Mouse (Mus musculus): Measurements from ENCODE around the gene Gsdma.
"Not testable (repeated sequence)": the region's sequence is repeated elsewhere in the genome, so short reads cannot be mapped to it uniquely, and the experiment has no call there.

Gsdma gene

GRCm38 (mm10) chr11:98664091-98664490 is at the start of gene Gsdma:
TSS of gene Gsdma (plus strand) at chr11:98664351.
- no peak for DNase-seq

GRCm38 (mm10) chr11:98620791-98621190 is 43.4 kb upstream of the Gsdma start:
- peak; percentile 78 for DNase-seq

DNA sequence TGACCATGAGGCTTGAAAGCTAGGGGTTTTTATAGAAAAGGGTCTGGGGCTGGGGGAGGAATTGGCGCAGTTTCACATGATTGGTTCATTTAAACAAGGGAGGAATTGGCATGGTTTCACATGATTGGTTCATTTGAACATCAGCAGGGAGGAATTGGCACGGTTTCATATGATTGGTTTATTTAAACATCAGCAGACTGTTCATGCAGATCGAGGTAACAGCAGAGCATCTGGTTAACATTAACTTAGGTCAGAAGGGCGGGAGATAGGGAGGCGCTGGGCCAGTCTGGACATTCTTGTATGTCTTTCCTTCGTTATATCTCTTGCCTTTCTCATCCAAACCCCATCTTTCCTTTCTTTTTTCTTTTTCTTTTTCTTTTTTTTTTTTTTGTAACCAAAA is 40.2 kb upstream of the Gsdma start:
- not testable (repeated sequence) for DNase-seq

DNA sequence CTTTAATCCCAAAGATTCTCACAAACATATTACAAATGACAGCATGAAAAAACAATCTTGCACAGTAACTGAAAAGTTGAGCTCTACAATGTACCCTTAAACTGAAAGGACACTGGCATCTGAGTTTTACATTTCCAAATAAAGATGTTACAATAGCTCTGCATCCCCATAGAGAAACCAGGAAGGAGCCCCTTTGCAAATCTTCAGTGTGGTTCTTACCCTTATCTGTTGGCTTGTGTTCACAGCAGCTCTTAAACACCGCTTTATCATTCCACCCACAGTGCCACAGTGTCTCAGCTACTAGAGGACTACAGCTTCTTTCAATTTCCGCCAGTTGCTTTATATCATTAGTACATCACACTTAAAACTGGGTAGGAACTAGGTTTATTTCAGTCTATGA is 39.8 kb upstream of the Gsdma start:
- DNase-seq: not testable (repeated sequence)

- DNase-seq: peak; percentile 71
These were observed 38.3 kb upstream of the Gsdma start, which contains the start of the genes Gm12355 and Gsdma3 for GRCm38 (mm10) chr11:98625611-98626410. TSS of gene Gm12355 (minus strand) at chr11:98625661. TSS of gene Gsdma3 (plus strand) at chr11:98626360.

GRCm38 (mm10) chr11:98628706-98629105 is 35.4 kb upstream of the Gsdma start:
- peak; percentile 70 for DNase-seq

- DNase-seq: no peak
These were observed 33.5 kb upstream of the Gsdma start for GRCm38 (mm10) chr11:98630646-98631045.

GRCm38 (mm10) chr11:98635312-98635970 is 28.7 kb upstream of the Gsdma start:
- peak; percentile 73 for DNase-seq

GRCm38 (mm10) chr11:98637501-98637900 is 26.6 kb upstream of the Gsdma start:
- DNase-seq: peak; percentile 59

- no peak for DNase-seq
These were observed 24.1 kb upstream of the Gsdma start for GRCm38 (mm10) chr11:98640091-98640490.

- no peak for DNase-seq
These were observed 19.4 kb upstream of the Gsdma start for GRCm38 (mm10) chr11:98644757-98645156.

- no peak for DNase-seq
These were observed 18.2 kb upstream of the Gsdma start for GRCm38 (mm10) chr11:98645946-98646345.

GRCm38 (mm10) chr11:98646459-98646858 is 17.7 kb upstream of the Gsdma start, which contains the start of gene Gsdma2:
TSS of gene Gsdma2 (plus strand) at chr11:98646759.
- DNase-seq: peak; percentile 66

DNA sequence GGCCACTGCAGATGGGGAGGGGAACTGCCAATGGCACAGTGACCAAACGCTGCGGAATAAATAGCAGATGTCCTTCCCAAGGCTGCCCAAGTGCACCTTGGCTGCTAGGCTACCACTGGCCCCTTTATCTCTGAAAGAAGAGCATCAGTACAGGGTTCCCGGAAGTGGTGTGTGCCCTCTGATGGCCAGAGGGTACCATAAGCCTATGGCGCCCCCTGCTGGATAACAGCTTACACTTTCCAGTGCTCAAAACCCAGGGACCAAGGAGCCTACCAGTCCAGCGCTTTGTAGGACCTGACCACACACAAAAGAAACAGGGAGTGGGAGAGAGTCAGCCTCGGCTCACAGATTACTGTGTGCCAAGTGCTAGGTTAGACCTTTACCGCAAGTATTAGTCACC is 9.1 kb upstream of the Gsdma start:
- peak; percentile 92 for DNase-seq

DNA sequence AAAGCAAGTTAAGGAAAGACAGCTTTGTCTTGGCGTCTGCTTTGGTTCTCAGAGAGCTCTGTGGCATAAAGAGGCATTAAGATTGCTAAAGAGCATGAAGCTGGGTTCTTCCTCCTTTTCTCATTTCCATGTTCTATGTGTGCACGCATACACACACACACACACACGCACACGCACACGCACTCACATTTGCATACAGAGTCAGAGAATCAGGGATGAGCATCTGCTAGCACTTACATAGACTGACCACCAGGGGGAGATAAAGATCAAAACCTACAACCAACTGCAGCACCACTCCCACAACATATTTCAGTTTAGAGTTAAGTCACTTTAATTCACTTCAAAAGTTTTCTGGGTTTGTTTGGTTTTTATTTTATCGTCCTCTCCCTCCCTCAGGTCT is 3.6 kb upstream of the Gsdma start:
- DNase-seq: peak; percentile 91

GRCm38 (mm10) chr11:98668984-98669383 is 4.8 kb downstream of the Gsdma start:
- DNase-seq: no peak

- no peak for DNase-seq
These were observed 7.2 kb downstream of the Gsdma start for GRCm38 (mm10) chr11:98671284-98671815.

- no peak for DNase-seq
These were observed 7.7 kb downstream of the Gsdma start for GRCm38 (mm10) chr11:98671857-98672256.

DNA sequence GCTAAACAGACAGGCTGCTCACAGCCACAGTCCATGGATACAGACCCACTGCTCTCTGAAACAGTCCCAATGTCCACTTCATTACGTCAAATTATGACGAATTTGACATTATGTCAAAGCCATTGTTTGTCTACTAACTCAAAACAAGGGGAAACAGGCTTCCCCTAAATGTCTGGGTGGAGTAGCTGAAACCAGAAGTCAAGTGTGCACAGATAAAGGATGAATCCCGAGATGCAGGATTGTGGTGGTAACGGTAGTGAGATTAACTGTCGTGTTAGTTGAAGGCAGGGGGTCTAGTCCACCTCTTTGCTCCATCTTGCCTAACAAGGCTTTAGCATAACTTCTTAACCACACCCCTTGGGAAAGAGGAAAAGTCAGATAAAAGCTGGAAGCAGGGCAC is 8.3 kb downstream of the Gsdma start:
- no peak for DNase-seq

DNA sequence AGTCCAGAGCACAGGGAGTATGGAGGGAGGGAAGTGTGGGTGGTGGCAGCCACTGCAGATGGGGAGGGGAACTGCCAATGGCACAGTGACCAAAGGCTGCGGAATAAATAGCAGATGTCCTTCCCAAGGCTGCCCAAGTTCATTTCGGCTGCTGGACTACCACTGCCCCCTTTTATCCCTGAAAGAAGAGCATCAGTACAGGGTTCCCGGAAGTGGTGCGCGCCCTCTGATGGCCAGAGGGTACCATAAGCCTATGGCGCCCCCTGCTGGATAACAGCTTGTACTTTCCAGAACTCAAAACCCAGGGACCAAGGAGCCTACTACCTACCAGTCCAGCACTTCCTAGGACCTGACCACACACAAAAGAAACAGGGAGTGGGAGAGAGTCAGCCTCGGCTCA is 9.0 kb downstream of the Gsdma start:
- peak; percentile 93 for DNase-seq

GRCm38 (mm10) chr11:98675829-98676363 is 11.7 kb downstream of the Gsdma start:
- no peak for DNase-seq

DNA sequence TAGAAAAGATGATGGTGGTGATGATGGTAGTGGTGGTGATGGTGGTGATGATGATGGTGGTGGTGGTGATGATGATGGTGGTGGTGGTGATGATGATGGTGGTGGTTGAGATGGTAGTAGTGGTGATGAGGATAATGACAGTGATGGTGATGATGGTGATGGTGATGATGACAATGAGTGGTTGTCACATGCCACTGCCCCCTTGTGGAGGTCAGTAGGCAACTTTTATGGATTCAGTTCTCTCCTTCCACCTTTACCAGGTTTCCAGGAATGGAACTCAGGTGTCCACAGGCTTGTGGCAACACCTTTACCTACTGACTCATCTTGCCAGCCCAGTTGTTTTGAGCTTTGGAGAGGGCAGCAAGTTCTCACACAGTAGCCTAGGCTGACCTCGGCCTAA is 15.9 kb downstream of the Gsdma start:
- DNase-seq: no peak

DNA sequence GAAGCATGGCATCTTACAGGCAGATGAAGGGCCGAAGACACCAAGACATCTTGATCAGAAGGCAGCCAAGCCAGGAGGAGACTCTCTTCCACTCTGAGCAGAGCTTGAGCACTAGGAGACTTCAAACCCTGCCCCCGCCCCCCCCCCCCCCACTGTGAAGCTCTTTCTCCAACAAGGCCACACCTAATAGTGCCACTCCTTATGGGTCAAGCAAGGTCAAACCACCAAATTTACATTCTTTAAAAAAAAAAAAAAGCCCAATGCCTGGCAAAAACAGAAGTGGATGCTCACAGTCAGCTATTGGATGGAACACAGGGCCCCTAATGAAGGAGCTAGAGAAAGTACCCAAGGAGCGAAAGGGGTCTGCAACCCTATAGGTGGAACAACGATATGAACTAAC is 16.4 kb downstream of the Gsdma start:
- DNase-seq: not testable (repeated sequence)

GRCm38 (mm10) chr11:98681186-98681585 is 17.0 kb downstream of the Gsdma start:
- no peak for DNase-seq

Data from heart, adult 11 months (tissue).